Mouse (Mus musculus) hindbrain, embryonic 16.5 days (tissue): ENCODE results near the gene Gm6401. TPM values are rescaled to one million over a fixed set of nuclear protein-coding genes. Genes with fewer than 3 reads are reported as not detected.
"Not testable (repeated sequence)": the region's sequence is repeated elsewhere in the genome, so short reads cannot be mapped to it uniquely, and the experiment has no call there.

Experiments used
- ATAC-seq: fragments of 200-750 bp; cut with Nextera tagmentation; 2 replicates; pipeline ENCODE4 v1.8.0; 2017; ENCODE audit warnings: moderate TSS enrichment, moderate library complexity
- H3K27ac ChIP-seq: fragments of 300-500 bp; sonication (generic); 2 replicates; pipeline ENCODE4 v1.5.1; 2014; ENCODE audit warnings: low read depth, mild to moderate bottlenecking, control low read depth, low read length, moderate library complexity
- H3K27me3 ChIP-seq: fragments of 300-500 bp; sonication (generic); replicated peaks from 2 replicates; pipeline ENCODE4 v1.6.1; 2014; ENCODE audit warnings: low read length; ENCODE audit not compliant: control insufficient read depth, insufficient read depth
- H3K36me3 ChIP-seq: fragments of 300-500 bp; sonication (generic); 2 replicates; pipeline ENCODE4 v1.6.1; 2014; ENCODE audit warnings: mild to moderate bottlenecking, low read length, moderate library complexity, mixed read lengths; ENCODE audit not compliant: control insufficient read depth, insufficient read depth
- H3K4me1 ChIP-seq: fragments of 300-500 bp; sonication (generic); 2 replicates; pipeline ENCODE4 v1.6.1; 2014; ENCODE audit warnings: low read depth, low read length; ENCODE audit not compliant: control insufficient read depth, insufficient read depth
- H3K4me2 ChIP-seq: fragments of 300-500 bp; sonication (generic); 2 replicates; pipeline ENCODE4 v1.6.1; 2014; ENCODE audit warnings: mild to moderate bottlenecking, low read length, control low read depth, moderate library complexity
- H3K4me3 ChIP-seq: fragments of 300-500 bp; sonication (generic); 2 replicates; pipeline ENCODE4 v1.5.1; 2014; ENCODE audit warnings: mild to moderate bottlenecking, low read length, control low read depth, moderate library complexity
- H3K9ac ChIP-seq: fragments of 300-500 bp; sonication (generic); 2 replicates; pipeline ENCODE4 v1.6.1; 2014; ENCODE audit warnings: low read depth, mild to moderate bottlenecking, control low read depth, low read length, moderate library complexity
- H3K9me3 ChIP-seq: fragments of 300-500 bp; sonication (generic); 2 replicates; pipeline ENCODE4 v1.6.1; 2014; ENCODE audit warnings: mild to moderate bottlenecking, low read length, moderate library complexity; ENCODE audit not compliant: control insufficient read depth
- WGBS: fragments of 180-500 bp; shearing (Covaris S2); extraction: QIAGEN DNeasy Blood & Tissue Kit; methylation state at CpG from one replicate; pipeline ENCODE4 v1.1.7; 2014; 5-methylcytosine and 5-hydroxymethylcytosine counted together
- polyA plus RNA-seq: library from polyadenylated mRNA; unstranded; fragments of >200 nt; fragmentation: Nextera tagmentation; extraction: Ambion mirVana; gene quantifications from 2 replicates; pipeline ENCODE4 v1.2.1, GENCODE M21; 2015

The Gm6401 gene
- polyA plus RNA-seq: not detected in 2 replicates

GRCm38 (mm10) chr14:41967827-41968226 lies at the start of gene Gm6401:
TSS of gene Gm6401 (minus strand) at chr14:41967927.
- ATAC-seq, H3K9me3 ChIP-seq, H3K4me1 ChIP-seq, H3K9ac ChIP-seq, H3K27me3 ChIP-seq, H3K36me3 ChIP-seq, H3K4me2 ChIP-seq, H3K27ac ChIP-seq, H3K4me3 ChIP-seq: not testable (repeated sequence)
- WGBS: 93% methylated on average over 1 of the region's 1 CpGs

- not testable (repeated sequence) for H3K27me3 ChIP-seq, ATAC-seq, H3K4me2 ChIP-seq, H3K36me3 ChIP-seq, H3K27ac ChIP-seq, H3K9me3 ChIP-seq, H3K9ac ChIP-seq, H3K4me1 ChIP-seq, H3K4me3 ChIP-seq
- no CpG with 5 or more reads among the region's 1 CpGs for WGBS
Measured at GRCm38 (mm10) chr14:41983225-41983624, 15.5 kb upstream of the Gm6401 start, which contains the start of gene Gm3543. TSS of gene Gm3543 (minus strand) at chr14:41983325.

- H3K4me2 ChIP-seq, H3K4me3 ChIP-seq, H3K36me3 ChIP-seq, H3K9ac ChIP-seq, H3K27ac ChIP-seq, ATAC-seq, H3K9me3 ChIP-seq, H3K4me1 ChIP-seq, H3K27me3 ChIP-seq: not testable (repeated sequence)
- 71% methylated on average over 3 of the region's 3 CpGs for WGBS
Measured at GRCm38 (mm10) chr14:41968596-41968995, 869 bp upstream of the Gm6401 start.

GRCm38 (mm10) chr14:41964095-41964494 lies 3.6 kb downstream of the Gm6401 start:
- H3K27ac ChIP-seq, H3K4me3 ChIP-seq, H3K9me3 ChIP-seq, H3K36me3 ChIP-seq, ATAC-seq, H3K4me2 ChIP-seq, H3K4me1 ChIP-seq, H3K27me3 ChIP-seq, H3K9ac ChIP-seq: not testable (repeated sequence)
- 62% methylated on average over 4 of the region's 4 CpGs for WGBS

GRCm38 (mm10) chr14:41943695-41944094 lies 24.0 kb downstream of the Gm6401 start, which contains the start of gene 1700024B05Rik:
TSS of gene 1700024B05Rik (plus strand) at chr14:41943995.
- not testable (repeated sequence) for H3K27me3 ChIP-seq, H3K27ac ChIP-seq, H3K9ac ChIP-seq, H3K36me3 ChIP-seq, H3K4me3 ChIP-seq, H3K9me3 ChIP-seq, H3K4me2 ChIP-seq, H3K4me1 ChIP-seq, ATAC-seq
- WGBS: 79% methylated on average over 1 of the region's 2 CpGs

GRCm38 (mm10) chr14:41924649-41925048 lies 43.1 kb downstream of the Gm6401 start, which contains the start of gene 1700049E17Rik1:
TSS of gene 1700049E17Rik1 (plus strand) at chr14:41924949.
- WGBS: no CpG with 5 or more reads among the region's 1 CpGs

More at GRCm38 (mm10) chr14:41924649-41925048, 43.1 kb downstream of the Gm6401 start, which contains the start of gene 1700049E17Rik1:
- H3K27me3 ChIP-seq, H3K4me2 ChIP-seq, H3K27ac ChIP-seq, H3K36me3 ChIP-seq, H3K9ac ChIP-seq, H3K9me3 ChIP-seq, H3K4me3 ChIP-seq, ATAC-seq, H3K4me1 ChIP-seq: not testable (repeated sequence)

Other genes with a start within 250 kb of the Gm6401 start
- not detected in 2 replicates for gene Gm7929, start 217.3 kb downstream of the Gm6401 start, polyA plus RNA-seq
- not detected in 2 replicates for gene Gm47189, start 195.5 kb downstream of the Gm6401 start, polyA plus RNA-seq
- not detected in 2 replicates for gene Gm7980, start 60.6 kb downstream of the Gm6401 start, polyA plus RNA-seq
- gene 1700049E17Rik1, start 43.0 kb downstream of the Gm6401 start, polyA plus RNA-seq: not detected in 2 replicates
- gene 1700024B05Rik, start 23.9 kb downstream of the Gm6401 start, polyA plus RNA-seq: not detected in 2 replicates
- not detected in 2 replicates for gene Gm3543, start 15.4 kb upstream of the Gm6401 start, polyA plus RNA-seq
- gene Gm7951, start 149.4 kb upstream of the Gm6401 start, polyA plus RNA-seq: 0.19 TPM in 1 of 2 replicates, not detected in the other
- not detected in 2 replicates for gene Gm17027, start 194.7 kb upstream of the Gm6401 start, polyA plus RNA-seq
- gene Gm3573, start 222.9 kb upstream of the Gm6401 start, polyA plus RNA-seq: not detected in 2 replicates